Mouse (Mus musculus) forebrain, embryonic 11.5 days (tissue): ENCODE measurements at regions not wholly inside any gene's neighbourhood (a gene's known extent, or its start where the extent isn't known, plus 50 kb on each side); places are given as distances from the start of the nearest gene placed in this dataset.

Experiments used
- ATAC-seq: fragments of 200-750 bp; cut with Nextera tagmentation; replicated peaks from 2 replicates; pipeline ENCODE4 v1.8.0; 2017; ENCODE audit warnings: moderate TSS enrichment; ENCODE audit not compliant: low FRiP score
- DNase-seq: peaks from one replicate; pipeline ENCODE4 v3.0.0-alpha.2; 2017; ENCODE audit warnings: low spot score
- H3K27ac ChIP-seq: fragments of 300-500 bp; sonication (generic); 2 replicates; pipeline ENCODE4 v1.5.1; 2014; ENCODE audit warnings: low read depth, low read length
- H3K27me3 ChIP-seq: fragments of 300-500 bp; sonication (generic); 2 replicates; pipeline ENCODE4 v1.6.1; 2014; ENCODE audit warnings: mild to moderate bottlenecking, low read length, mixed read lengths; ENCODE audit not compliant: control insufficient read depth, insufficient read depth
- H3K36me3 ChIP-seq: fragments of 300-500 bp; sonication (generic); 2 replicates; pipeline ENCODE4 v1.6.1; 2014; ENCODE audit warnings: mild to moderate bottlenecking, low read length, moderate library complexity, mixed read lengths; ENCODE audit not compliant: control insufficient read depth, insufficient read depth
- H3K4me1 ChIP-seq: fragments of 300-500 bp; sonication (generic); replicated peaks from 2 replicates; pipeline ENCODE4 v1.6.1; 2014; ENCODE audit warnings: low read length, mixed read lengths; ENCODE audit not compliant: control insufficient read depth, insufficient read depth
- H3K4me2 ChIP-seq: fragments of 300-500 bp; sonication (generic); 2 replicates; pipeline ENCODE4 v1.6.1; 2014; ENCODE audit warnings: low read depth, mild to moderate bottlenecking, low read length, moderate library complexity, mixed read lengths; ENCODE audit not compliant: severe bottlenecking
- H3K4me3 ChIP-seq: fragments of 300-500 bp; sonication (generic); 2 replicates; pipeline ENCODE4 v1.5.1; 2014; ENCODE audit warnings: low read depth, low read length
- H3K9ac ChIP-seq: fragments of 300-500 bp; sonication (generic); 2 replicates; pipeline ENCODE4 v1.6.1; 2014; ENCODE audit warnings: low read length
- H3K9me3 ChIP-seq: fragments of 300-500 bp; sonication (generic); 2 replicates; pipeline ENCODE4 v1.6.1; 2016; ENCODE audit warnings: low read length, mixed read lengths; ENCODE audit not compliant: control insufficient read depth
- WGBS: fragments of 180-500 bp; shearing (Covaris S2); extraction: QIAGEN DNeasy Blood & Tissue Kit; methylation state at CpG from one replicate; pipeline ENCODE4 v1.1.7; 2014; 5-methylcytosine and 5-hydroxymethylcytosine counted together

GRCm38 (mm10) chr14:80265081-80265480, 281.2 kb downstream of the Olfm4 start:
- no peak overlapping the region for H3K4me3 ChIP-seq
- H3K27ac ChIP-seq, result no peak overlapping the region
- no peaks in the 10 kb centered on the region for H3K27me3 ChIP-seq
- H3K4me1 ChIP-seq, result no peaks in the 10 kb centered on the region; the same call in 1 of the 2 replicates
- WGBS, result 86% methylated on average over 7 of the region's 7 CpGs
- DNase-seq, result no peak
- no peak overlapping the region for H3K4me2 ChIP-seq
- H3K36me3 ChIP-seq, result no peaks in the 10 kb centered on the region
- no peak for ATAC-seq
- no peaks in the 10 kb centered on the region for H3K9me3 ChIP-seq
- no peak overlapping the region for H3K9ac ChIP-seq

GRCm38 (mm10) chr14:80269179-80269951, 285.5 kb downstream of the Olfm4 start:
- 59% methylated on average over 7 of the region's 7 CpGs for WGBS
- Histone ChIP-seq H3K27ac (no peak overlapping the region), H3K27me3 (no peaks in the 10 kb centered on the region), H3K4me2 (no peak overlapping the region), H3K4me1 (no peaks in the 10 kb centered on the region; the same call in 1 of the 2 replicates), H3K9me3 (no peaks in the 10 kb centered on the region), H3K4me3 (no peak overlapping the region), H3K36me3 (no peaks in the 10 kb centered on the region), H3K9ac (no peak overlapping the region)
- ATAC-seq, result peak; percentile 75
- peak; percentile 72 for DNase-seq

GRCm38 (mm10) chr14:80270063-80270462, 286.2 kb downstream of the Olfm4 start:
- Histone ChIP-seq H3K36me3 (no peaks in the 10 kb centered on the region), H3K27me3 (no peaks in the 10 kb centered on the region), H3K4me3 (no peak overlapping the region), H3K27ac (no peak overlapping the region), H3K9me3 (no peaks in the 10 kb centered on the region), H3K9ac (no peak overlapping the region), H3K4me1 (no peaks in the 10 kb centered on the region; the same call in 1 of the 2 replicates), H3K4me2 (no peak overlapping the region)
- DNase-seq (no peak), ATAC-seq (no peak; the same call in 1 of the 2 replicates)
- WGBS, result 73% methylated on average over 13 of the region's 13 CpGs

DNA sequence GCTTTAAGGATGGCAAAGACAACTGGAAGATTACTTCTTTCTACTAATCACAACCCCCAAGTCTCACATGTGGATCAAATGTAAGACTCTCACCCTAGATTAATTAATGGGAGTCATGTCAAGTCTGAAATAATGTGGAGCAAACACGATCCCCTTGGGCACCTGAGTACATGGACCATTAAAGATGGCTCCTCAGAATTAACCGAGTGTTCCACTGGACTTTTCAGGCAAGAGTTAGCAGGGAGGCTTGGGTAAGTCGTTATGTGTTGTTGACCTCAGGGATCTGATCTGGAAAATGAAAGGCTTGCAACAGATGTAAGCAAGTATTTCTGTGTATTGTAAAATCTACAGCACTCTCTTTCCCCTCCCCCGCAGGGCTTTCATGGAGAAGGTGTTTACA, 296.3 kb downstream of the Olfm4 start:
- DNase-seq, result no peak
- no peak overlapping the region for H3K27ac ChIP-seq
- H3K4me3 ChIP-seq, result no peak overlapping the region
- no peaks in the 10 kb centered on the region for H3K36me3 ChIP-seq
- ATAC-seq, result no peak
- H3K4me2 ChIP-seq, result no peak overlapping the region
- no peaks in the 10 kb centered on the region for H3K4me1 ChIP-seq
- no peaks in the 10 kb centered on the region for H3K9me3 ChIP-seq
- 76% methylated on average over 4 of the region's 4 CpGs for WGBS
- H3K9ac ChIP-seq, result no peak overlapping the region
- H3K27me3 ChIP-seq, result no peaks in the 10 kb centered on the region

GRCm38 (mm10) chr14:80283726-80284125, 299.8 kb downstream of the Olfm4 start:
- no peak overlapping the region for H3K27ac ChIP-seq
- H3K27me3 ChIP-seq, result no peaks in the 10 kb centered on the region
- no peak overlapping the region for H3K4me3 ChIP-seq
- DNase-seq (no peak), ATAC-seq (no peak)
- no peak overlapping the region for H3K4me2 ChIP-seq
- 68% methylated on average over 2 of the region's 2 CpGs for WGBS
- H3K9me3 ChIP-seq, result no peaks in the 10 kb centered on the region
- H3K36me3 ChIP-seq, result no peaks in the 10 kb centered on the region
- H3K9ac ChIP-seq, result no peak overlapping the region
- no peaks in the 10 kb centered on the region for H3K4me1 ChIP-seq

DNA sequence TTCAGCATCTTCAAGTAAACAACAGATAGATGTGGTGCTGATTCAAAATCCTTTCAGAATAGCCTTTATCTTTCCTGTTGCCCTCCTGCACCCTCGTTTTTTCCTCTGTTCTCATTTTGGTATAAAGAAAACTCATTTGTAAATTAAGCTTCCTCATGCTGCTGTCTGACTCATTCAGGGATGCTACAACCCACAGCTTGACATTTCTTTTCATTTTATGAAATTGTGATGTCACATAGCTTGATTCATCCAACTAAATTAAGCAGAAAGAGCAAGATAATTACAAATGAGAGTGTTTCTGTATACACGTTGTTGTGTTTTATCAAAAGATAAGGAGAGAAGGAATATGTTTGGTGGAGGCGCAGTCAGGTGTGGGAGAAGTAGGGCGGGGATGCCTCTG, 307.5 kb downstream of the Olfm4 start:
- Histone ChIP-seq H3K4me1 (no peaks in the 10 kb centered on the region), H3K36me3 (no peaks in the 10 kb centered on the region), H3K4me3 (no peak overlapping the region), H3K9me3 (no peaks in the 10 kb centered on the region), H3K4me2 (no peak overlapping the region), H3K27me3 (no peaks in the 10 kb centered on the region), H3K9ac (no peak overlapping the region), H3K27ac (no peak overlapping the region)
- WGBS, result 79% methylated on average over 4 of the region's 4 CpGs
- ATAC-seq (no peak), DNase-seq (no peak)

DNA sequence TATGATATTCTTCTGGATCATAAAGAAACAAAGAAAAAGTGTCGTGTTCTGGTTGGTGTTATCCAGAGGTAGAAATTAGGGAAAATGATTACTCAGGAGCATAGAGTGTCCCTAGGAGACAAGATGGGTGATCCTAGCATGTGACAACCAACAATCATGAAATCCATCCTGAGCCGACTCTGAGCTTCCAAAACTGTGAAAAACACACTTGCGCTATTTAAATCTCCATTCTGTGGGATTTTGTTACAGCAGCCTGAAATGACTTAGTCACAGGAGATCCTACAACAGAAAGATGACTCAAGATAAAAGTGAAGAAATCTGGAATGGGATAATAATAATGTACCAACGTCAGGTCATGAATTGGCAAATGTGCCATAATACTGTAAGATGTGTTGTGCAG, 309.5 kb downstream of the Olfm4 start:
- no peak overlapping the region for H3K4me2 ChIP-seq
- DNase-seq (no peak), ATAC-seq (no peak)
- H3K4me3 ChIP-seq, result no peak overlapping the region
- no peaks in the 10 kb centered on the region for H3K27me3 ChIP-seq
- H3K27ac ChIP-seq, result no peak overlapping the region
- no peaks in the 10 kb centered on the region for H3K9me3 ChIP-seq
- H3K36me3 ChIP-seq, result no peaks in the 10 kb centered on the region
- no peak overlapping the region for H3K9ac ChIP-seq
- H3K4me1 ChIP-seq, result no peaks in the 10 kb centered on the region
- 91% methylated on average over 4 of the region's 4 CpGs for WGBS

DNA sequence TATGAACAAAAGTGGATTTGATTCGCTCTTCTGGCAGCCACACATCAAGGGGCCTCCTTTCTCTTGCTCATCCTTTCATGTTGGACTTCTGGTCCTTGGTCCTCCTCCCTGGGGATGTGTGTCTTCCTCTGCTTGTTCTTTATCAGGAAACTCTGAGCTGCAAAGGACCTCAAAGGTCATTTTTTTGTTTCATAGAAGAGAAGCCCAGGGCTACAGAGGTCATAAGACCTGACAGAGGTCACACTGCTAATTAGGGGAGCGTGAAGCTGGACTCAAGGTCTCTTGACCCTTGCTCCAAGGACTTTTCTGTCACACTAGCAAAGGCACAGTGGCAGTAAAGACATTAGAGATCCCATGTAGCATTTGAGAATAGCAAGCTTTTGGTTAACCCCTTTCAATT, 345.8 kb downstream of the Olfm4 start:
- 16% methylated on average over 2 of the region's 2 CpGs for WGBS
- H3K27ac ChIP-seq, result no peak overlapping the region
- H3K9ac ChIP-seq, result no peak overlapping the region
- no peaks in the 10 kb centered on the region for H3K9me3 ChIP-seq
- ATAC-seq (no peak), DNase-seq (no peak)
- peaks cover 2% of the 10 kb centered on the region; the same call in 1 of the 2 replicates for H3K27me3 ChIP-seq
- no peaks in the 10 kb centered on the region for H3K4me1 ChIP-seq
- no peak overlapping the region for H3K4me3 ChIP-seq
- H3K4me2 ChIP-seq, result no peak overlapping the region
- no peaks in the 10 kb centered on the region for H3K36me3 ChIP-seq

DNA sequence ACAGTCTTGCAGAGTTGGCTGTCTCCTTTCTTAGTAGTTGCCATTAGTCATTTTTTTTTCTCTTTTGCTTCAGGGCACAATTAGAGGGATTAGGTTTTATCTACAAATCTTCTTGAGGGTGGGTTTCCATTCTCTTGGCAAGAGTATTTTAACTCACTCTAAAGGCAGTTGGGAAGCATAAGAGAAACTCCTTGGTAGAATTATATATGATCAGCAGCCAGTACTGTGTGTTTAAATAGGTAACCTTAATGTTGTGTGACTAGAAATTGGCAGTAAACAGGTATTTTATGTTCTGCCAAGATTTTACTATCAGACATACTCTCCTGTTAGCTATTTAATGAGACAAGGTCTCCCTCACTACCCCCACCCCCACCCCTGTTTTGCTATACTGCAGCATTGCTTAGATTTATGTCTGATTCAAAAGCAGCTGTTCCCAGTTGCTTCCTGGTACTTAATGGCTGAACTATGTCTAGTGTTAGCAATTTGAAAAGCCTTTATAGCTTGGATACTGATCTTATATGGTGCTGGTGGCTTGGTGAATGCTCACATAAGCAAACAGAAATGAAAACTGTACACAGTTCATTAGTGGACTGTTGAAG, 378.2 kb downstream of the Olfm4 start:
- H3K27me3 ChIP-seq, result no peaks in the 10 kb centered on the region
- ATAC-seq (no peak), DNase-seq (no peak)
- H3K27ac ChIP-seq, result no peak overlapping the region
- no peaks in the 10 kb centered on the region for H3K36me3 ChIP-seq
- H3K4me3 ChIP-seq, result no peak overlapping the region
- H3K4me1 ChIP-seq, result no peaks in the 10 kb centered on the region
- H3K9ac ChIP-seq, result no peak overlapping the region
- H3K9me3 ChIP-seq, result no peaks in the 10 kb centered on the region
- no peak overlapping the region for H3K4me2 ChIP-seq
